Mouse (Mus musculus) WW6 (cell line): ENCODE data around the gene Pqlc3.
A peak's percentile ranks its signal among the peaks of the same experiment; 100 is the strongest.
"Not testable (repeated sequence)": the region's sequence is repeated elsewhere in the genome, so short reads cannot be mapped to it uniquely, and the experiment has no call there.

ENCODE experiments used
- DNase-seq: peaks from one replicate; pipeline ENCODE4 v3.0.0-alpha.2; 2013; ENCODE audit warnings: low read depth, low spot score

Pqlc3 gene

DNA sequence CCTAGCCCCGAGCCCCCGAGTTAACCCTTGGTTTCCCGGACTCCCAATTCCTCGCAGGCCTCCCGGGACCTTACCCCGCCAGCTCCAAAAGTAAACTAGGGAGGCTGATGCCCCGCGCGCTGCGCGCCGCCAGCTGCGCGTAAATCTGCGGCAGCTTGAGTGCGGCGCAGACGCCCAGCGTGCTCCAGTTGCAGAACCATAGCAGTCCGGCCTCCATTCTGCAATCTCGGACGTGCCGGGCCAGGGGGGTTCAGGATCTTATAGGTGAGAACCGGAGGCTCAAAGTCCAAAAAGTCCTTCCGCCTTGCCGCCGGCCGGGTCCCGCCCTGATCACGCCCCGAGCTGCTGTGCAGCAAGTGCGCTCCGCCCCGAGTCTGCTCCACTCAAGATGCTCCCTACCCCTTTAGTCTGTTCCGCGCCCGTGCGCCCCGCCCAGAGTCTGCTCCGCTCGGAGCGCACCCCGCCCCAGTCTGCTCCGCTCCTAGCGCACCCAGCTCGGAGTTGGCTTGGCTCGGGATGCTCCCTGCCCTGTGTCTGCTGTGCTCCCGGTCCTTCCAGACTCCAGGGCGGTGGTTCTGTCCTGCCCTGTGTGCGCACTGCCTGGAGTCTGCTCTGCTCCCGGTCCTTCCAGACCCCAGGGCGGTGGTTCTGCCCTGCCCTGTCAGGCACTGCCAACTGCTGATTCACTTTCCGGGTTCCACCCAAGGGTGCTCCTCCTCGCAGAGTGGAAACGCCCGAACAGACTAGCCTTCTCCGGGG, at the start of gene Pqlc3:
TSS of gene Pqlc3 (minus strand) at position 670 of the 759 bp plus-strand sequence.
- DNase-seq = peak; percentile 85

DNA sequence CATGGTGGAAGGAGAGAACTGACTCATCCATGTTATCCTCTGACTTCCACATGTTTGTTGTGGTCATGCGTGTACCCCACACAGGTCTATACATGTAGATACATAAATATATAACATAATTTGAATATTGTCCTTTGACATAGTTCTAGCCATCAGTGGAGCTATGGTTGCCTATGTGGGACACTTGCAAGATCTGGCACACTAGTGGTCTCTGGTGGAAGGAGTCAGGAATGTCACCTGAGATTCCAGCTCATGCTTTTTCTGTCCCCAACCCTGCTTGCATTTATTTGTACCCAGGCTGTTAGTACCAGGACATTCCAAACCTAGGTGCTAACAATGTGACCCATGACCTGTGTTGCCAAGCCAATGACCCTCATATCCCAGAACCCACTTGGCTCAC, 49.6 kb upstream of the Pqlc3 start:
- DNase-seq = no peak

DNA sequence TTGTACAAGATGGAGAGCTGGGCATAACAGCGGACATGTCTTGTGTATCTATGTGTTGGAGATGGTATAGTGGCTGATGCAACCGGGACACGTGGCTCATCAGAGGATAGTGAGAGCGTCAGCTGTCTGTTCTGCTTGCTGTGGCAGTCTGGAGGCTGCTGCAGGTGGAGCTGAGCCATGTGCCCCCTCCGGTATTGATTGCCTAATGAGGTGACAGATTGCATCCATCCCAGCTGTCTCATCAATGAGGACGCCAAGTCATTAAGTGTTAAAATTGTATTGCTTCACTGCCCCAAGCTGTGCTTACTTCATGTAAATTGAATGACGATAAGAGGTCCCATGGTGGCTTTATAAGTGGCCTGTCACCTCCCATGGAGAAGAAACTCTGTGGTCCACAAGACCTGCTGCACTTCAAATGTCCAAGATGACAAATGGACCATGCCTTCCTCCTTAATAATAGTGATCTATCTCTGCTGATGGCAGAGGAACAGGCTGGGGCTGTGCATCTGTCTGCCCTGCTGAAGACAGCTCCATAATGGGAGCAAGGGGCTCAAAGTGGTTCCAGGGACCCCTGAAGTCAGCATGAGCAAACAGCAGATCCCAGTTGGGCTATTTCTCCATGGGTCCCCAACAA, 48.9 kb upstream of the Pqlc3 start:
- DNase-seq = no peak

DNA sequence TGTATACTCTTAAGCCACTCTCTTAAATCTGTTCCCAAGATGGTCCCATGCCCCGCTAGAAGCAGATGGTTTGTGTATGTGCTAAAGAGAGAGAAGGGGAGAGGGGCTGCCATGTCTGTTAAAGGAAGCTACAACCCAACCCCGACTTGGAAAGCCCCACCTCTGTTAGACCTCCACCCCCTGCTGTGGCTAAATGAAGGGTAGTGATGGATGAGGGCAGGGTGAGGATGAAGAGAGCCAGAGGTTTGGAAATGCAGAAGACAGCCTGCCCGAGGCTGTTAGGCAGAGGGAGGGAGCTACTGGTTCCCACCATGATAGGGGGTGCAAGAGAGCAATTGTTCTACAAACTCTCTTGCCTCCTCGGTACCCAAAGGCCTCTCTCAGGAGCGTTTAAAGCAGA, 43.1 kb upstream of the Pqlc3 start:
- no peak for DNase-seq

DNA sequence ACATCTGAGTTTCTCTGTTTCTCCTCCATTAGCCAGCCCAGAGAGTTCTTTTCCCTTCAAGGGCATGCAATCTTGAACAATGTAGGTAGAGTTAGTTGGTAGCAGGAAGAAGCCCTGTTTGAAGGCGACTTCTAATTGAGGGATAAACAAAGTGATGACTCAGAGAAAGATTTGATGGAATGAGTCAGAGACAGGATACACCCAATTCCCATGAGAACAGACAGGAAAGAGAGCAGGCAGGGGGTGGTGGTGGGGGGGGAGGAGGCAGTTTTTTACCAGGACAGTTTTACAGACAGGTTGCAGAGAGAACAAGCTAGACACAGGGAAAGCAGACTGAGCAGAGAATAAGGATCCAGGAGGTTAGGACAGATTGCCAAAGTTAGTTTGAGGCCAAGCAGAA, 40.4 kb upstream of the Pqlc3 start:
- DNase-seq = no peak

DNA sequence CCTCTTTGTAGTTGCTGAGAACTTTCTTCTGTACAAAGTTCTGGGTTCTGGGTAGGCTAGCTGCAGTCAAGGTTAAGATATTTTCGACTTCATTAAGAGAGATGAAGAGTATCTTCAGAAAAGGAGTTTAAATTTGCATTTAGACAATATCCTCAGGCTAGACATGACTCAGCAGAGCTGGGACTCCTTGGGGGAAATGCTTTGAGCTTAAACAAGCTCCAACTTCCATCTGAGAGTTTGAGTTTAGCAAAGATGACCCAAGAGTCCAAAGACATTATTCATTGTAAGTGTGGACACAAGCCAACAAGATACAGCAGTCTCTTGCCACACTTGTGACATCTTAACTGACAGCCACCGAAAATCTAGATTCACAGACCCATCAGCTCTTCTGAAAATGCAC, 39.2 kb upstream of the Pqlc3 start:
- DNase-seq = no peak

DNA sequence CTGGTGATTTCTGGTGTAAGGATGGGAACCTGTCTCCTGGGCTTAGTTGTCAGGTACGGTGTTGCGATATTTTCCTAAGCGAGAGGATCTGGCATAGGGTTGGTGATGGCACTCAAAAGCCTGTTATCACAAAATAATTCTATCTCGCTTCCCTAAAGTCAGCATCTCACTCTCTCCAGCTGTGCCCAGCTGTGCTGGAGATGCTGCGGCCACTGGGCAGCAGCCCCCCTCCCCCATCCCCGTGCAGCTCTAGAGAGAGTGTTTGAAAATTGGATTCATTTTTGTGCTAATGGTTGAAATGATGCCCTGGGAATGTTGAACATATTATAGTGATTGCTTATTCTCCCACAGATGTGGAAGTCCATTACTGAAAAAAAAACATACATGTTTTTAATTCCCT, 38.0 kb upstream of the Pqlc3 start:
- DNase-seq = no peak

DNA sequence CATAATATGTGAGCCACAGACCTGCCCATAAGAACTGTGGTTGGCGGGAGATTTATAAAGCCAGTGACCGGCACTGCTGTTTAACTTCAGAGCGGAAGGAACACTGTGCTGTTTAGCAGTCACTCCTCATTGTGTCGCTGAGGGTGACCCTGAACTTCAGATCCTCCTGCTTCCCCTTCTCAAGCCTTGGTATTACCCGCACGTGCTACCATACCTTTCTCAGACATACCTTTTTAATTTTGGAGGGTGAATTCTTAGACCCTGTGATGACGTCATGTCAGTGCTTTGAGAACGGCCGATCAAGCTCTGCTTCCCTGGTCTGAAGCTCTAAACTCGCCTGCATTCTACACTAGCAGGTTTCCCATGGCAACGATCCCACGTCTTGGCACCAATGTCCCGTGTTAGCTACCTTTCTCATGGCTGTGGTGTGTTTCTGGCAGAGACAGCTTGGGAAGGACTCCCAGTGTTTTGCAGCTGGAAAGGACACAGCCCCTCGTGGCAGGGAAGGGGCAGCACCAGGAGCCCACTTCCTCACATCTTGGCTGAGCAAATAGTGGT, 36.9 kb upstream of the Pqlc3 start:
- DNase-seq = no peak

DNA sequence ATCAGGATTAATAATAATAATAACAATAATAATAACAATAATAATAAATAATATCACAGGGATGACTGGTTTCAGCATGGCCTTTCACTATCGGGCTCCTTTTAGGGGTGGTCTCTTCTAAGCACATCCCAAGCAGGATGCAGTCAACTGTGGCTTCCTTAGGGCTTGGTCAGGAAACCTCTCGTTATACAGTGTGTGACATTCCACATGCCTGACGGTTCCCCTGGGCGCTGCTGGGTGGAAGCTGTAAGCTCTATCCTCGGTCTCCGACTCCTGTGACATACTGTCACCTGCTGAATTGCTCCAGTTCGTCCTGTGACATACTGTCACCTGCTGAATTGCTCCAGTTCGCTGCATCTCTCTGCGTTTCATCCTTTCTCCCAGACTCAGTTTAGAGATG, 36.3 kb upstream of the Pqlc3 start:
- DNase-seq = no peak

DNA sequence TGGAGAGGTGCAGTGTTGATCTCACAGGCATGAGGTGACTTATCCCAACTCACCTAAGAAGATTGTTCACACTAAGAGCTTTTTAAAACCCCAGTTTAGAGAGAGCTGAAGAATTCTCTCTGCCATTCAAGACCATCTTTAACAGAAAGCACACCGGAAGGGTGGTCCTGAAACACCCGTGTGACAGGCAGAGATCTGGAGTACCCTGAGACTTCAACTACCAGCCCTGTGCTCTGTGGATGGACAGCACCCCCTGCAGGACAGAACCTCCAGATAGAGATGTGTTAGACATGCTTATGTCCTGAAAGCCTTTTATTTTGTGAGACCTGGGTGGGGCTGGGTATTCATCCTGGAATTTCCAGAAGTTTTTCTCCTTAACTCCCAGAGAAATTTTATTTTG, 34.9 kb upstream of the Pqlc3 start:
- DNase-seq = no peak

DNA sequence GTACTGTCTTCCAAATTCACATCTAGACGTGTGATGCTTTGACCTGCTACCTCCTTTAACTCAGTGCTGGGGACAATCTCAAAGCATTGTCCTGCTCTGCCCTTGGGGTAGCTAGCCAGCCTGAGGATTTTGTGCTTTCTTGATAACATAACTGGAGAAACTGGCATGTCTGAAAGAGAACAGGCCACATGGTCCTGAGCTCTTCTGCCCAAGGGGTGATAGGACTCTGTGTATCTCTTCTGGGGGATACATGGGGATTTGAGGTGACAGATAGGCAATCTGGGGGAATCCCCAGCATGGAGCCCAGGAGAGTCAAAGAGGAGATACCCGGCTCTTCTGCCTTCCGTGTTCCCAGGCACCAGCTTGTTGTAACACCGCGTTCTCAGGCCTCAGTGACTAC, 34.5 kb upstream of the Pqlc3 start:
- DNase-seq = no peak

DNA sequence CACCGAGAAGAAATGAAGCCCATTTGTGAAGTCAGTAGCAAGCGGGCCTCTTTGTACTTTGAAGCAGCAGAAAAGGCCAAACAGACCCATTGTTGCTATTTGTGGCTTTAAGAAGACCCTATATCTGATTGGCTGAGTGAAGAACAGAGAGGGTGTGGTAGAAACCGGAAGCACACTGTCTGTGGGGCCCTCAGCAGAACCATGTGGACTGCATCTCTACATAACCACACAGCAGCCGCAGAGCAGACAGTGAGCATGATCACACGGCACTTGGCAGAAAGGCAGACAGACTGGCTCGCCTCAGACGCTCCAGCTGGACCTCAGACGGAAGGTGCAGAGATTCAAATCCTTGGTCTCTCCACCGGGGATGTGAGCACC, 33.2 kb upstream of the Pqlc3 start:
- no peak for DNase-seq

DNA sequence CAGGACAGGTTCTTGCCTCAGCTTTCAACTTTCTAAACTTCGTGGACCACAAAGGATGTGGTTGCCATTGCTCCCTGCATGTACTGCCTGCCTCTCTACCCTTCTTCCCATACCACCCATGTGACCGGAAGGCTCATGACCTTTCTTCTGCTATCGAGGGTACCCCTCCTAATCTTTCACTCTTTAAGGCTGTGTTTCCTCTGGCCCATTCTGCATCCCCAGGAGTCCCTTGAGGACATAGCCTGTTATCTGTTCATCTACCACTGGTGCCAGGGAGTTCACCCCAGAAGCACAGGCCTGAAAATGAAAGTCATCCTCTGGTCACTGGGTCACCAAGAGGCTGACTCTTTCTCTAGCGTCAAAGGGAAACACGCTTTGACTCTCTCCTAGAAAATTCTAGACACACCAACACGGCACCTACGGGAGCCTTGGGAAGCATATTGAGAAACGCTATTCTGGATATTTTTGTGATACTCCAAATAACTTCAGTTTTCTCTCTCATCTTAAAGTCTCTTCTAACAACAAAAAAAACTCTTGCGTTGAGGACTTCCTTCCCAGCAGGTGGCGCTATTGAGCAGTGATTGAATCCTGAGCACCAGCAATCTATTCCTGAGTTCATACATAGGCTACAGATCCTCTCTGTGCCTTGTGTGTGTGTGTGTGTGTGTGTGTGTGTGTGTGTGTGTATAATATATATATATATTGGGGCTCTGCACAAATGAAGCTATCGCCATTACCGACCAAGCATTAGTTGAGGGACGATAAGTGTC, 32.7 kb upstream of the Pqlc3 start:
- DNase-seq = no peak

DNA sequence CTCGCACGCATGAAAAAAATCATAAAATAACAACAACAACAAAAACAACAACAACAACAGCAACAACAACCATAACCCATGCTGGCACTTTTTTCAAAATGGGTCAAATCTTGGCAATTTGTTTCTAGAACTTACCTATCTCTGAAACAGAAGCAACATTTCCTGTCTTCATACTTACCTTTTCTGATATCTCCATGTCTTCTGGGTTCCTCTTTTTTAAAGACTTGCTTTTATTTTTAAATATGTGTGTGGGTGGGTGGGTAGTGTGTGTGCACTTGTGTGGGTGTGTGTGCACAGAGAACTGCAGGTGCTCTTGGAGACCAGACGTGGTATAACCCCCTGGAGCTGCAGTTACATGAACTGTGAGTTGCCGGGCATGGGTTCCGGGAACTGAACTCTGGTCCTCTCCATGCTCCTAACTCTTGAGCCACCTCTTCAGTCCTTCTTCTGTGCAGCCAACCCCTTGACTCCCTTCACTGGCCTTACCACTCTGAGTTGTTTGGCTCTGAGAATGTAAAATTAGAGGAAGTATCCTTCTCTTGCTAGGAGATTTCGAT, 24.4 kb upstream of the Pqlc3 start:
- DNase-seq = no peak

DNA sequence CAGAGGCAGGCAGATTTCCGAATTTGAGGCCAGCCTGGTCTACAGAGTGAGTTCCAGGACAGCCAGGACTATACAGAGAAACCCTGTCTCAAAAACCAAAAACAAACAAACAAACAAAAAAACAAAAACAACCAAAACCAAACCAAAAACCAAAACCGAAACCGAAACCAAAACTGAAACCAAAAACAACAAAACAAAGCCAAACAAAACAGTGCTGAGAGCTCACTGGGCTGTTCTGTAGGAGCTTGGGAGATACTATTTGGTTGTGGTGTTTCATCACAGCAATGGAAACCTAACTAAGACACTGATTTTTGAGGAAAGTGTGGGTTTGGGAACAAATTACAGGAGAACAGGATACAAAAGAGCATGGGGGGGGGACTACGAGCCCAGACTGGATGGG, 21.9 kb upstream of the Pqlc3 start:
- no peak for DNase-seq

DNA sequence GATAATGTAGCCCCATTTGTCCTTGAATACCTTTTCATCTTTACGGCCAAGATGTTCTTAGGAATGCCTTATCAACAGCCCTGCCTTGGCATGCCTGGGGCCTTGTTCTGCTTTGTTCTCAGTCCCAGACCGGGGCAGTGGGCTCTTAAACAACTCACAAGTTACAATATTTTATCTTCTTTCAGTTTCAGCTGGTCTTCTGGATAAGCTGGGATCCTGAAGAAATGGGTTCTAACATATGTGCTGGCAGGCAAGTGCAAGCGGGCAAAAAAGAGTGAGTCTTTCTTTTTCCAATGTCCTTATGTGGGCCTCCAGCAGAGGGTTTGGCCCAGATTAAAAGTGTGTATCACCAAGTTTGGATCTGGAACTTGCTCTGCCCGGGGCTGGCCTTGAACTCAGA, 20.9 kb upstream of the Pqlc3 start:
- not testable (repeated sequence) for DNase-seq

DNA sequence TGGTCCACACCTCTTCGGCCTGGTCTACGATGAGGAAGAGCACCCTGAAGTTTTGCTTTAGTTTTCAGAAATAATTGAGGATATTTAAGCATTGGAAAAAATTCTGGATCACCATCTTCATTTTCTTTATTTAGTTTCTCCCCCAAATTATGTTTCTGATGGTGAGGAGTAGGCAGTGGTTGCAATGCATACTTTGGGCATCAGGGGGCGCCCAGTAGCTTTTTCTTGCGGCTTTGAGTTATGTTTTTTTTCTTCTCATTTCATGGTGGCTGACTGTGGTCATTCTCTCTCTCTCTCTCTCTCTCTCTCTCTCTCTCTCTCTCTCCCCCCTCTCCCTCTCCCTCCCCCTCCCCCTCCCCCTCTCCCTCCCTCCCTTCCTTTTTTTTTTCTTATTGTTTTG, 18.3 kb upstream of the Pqlc3 start:
- no peak for DNase-seq

DNA sequence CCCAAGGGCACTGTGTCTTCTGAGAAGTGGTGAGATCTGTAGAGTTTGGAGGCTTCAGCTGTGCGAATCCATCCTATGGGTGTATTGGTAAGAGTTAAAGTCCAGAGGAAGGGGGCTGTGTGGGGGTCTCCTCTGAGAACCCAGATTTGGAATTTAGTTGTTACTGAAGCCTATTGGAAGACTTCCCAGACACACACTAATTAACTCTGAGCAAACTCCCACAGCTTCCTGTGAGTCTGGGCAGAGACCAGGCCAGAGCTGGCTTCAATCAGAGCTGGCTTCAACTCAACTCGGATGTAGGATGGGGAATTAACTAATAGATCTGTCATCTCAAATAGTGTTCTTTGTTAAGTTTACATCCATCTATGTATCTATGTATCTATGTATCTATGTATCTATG, 15.5 kb upstream of the Pqlc3 start:
- DNase-seq = no peak

DNA sequence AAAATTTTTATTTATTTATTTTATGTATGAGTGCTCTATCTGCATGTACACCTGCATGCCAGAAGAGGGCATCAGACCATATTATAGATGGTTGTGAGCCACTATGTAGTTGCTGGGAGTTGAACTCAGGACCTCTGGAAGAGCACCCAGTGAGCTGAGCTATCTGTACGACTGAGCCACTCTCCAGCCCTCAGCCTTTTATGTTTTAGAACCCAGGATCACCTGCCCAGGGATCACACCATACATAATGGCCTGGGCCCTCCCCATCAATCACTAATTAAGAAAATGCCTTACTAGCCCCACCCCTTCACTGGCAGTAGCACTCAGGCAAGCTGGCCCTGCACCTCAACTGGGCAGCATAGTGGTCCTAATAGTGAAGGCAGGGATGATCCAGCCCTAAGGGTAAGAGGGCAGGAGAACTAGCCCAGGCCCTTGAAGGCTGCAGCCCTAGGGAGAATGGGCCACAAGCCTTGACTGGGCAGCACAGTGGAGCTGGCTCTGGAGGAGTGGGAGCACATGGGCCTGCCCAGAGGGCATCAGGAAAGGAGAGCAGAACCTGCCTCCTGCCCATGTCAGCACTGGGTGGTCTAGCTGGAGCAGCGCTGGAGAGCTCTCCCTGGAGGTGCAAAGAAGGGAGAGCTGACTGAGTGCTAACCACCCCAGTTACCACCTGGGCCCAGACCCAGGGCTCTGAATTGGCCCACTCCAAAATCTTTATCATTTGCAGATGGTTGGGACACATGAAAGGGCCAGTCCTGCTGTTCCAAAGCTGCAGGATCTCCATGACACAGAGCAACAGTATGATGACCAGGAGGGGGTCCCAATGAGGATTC, 12.1 kb upstream of the Pqlc3 start:
- no peak for DNase-seq

DNA sequence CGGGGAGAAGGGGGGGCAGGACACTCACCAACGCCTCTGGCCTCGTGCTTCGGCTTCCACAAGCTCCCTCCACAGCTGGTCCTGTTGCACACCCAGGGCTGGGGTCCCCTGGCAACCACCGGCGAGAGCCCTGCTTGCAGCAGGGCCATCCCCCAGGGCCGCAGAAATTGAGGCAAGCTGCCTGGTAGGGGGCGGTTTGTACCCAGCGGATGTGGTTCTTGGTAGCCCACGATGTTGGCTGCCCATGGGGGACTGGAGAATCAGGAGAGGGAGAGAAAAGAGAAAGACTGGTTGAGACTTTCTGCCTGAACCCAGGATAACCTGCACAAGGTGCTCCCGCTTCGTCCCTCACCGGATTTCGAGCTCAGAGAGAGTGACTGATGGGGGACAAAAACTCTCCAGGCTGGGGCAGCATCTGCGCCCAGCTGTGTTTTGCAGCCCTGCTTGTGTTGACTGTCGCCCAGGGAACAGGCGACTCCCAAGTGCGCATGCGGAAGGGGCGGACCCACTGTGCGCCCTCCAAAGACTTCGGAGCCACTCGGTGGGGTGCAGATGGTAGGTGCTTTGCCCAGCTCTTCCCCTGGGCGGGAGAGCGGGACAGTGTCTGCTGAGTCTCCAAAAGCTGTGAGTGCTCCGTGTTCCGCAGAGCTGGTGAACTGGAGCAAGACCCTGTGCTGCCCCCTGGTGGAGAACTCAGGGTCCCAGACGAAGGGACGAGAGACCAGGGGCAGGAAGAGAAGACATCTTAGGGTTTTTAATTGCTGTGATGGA, 11.1 kb upstream of the Pqlc3 start, which contains the start of gene 2410004P03Rik:
TSS of gene 2410004P03Rik (minus strand) at position 628 of the 771 bp plus-strand sequence.
- peak; percentile 67 for DNase-seq
